Mouse (Mus musculus): Measurements from ENCODE around the gene Nhlrc1. TPM values are rescaled to one million over a fixed set of nuclear protein-coding genes. Genes with fewer than 3 reads are reported as not detected.

Gene Nhlrc1
- total and polyA plus RNA-seq, 3 experiments, result not detected

DNA sequence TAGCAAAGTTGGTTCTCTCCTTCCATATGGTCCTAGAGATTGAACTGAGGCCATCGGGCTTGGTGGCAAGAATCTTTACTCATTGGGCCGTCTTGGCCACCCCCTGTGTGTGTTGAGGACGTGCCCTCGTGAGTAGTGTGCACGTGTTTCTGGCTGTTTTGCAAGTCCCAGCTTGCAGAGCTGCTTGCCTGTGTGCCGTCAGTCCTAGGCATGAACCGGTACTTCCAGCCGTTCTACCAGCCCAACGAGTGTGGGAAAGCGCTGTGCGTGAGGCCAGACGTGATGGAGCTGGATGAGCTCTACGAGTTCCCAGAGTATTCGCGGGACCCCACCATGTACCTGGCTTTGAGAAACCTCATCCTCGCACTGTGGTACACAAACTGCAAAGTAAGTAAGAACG is 48.1 kb upstream of the Nhlrc1 start:
- Histone ChIP-seq H3K4me3 (ENCODE audit: control insufficient read depth in 1 of 2, insufficient read depth in 1 of 2, low read depth in 2 of 2, low read length in 2 of 2) (no peak overlapping the region), H3K27ac (ENCODE audit: control insufficient read depth, low read depth, low read length) (no peak overlapping the region), H3K9me3 (replicated peaks; ENCODE audit: insufficient read depth, low read length) (no peaks in the 10 kb centered on the region), H3K79me2 (ENCODE audit: control insufficient read depth, insufficient read depth, low read length, poor library complexity) (no peaks in the 10 kb centered on the region), H3K27me3 (ENCODE audit: control insufficient read depth in 1 of 2, insufficient read depth in 2 of 2, low read length in 2 of 2) (no peaks in the 10 kb centered on the region), H3K36me3 (ENCODE audit: control insufficient read depth in 1 of 2, insufficient read depth in 2 of 2, low read length in 2 of 2) (no peaks in the 10 kb centered on the region; a peak in 1 of 4 replicates), H3K4me1 (ENCODE audit: control insufficient read depth in 1 of 2, insufficient read depth in 2 of 2, low read length in 2 of 2) (no peaks in the 10 kb centered on the region), H3K9ac (ENCODE audit: control insufficient read depth, low read depth, low read length, poor library complexity, severe bottlenecking) (no peak overlapping the region)
- no peak for DNase-seq (ENCODE audit: low read depth, low spot score)
- TF ChIP-seq ELF1 (IDR thresholded peaks at IDR 0.05; ENCODE audit: low read depth, low read length) (no peak), CHD2 (IDR thresholded peaks at IDR 0.05; ENCODE audit: low read length) (no peak), SIN3A (IDR thresholded peaks at IDR 0.05; ENCODE audit: low read length) (no peak), UBTF (IDR thresholded peaks at IDR 0.05; ENCODE audit: borderline replicate concordance, insufficient read depth, low read depth, low read length) (no peak), MEF2A (IDR thresholded peaks at IDR 0.05; ENCODE audit: extremely low read depth, insufficient replicate concordance, low read depth, low read length, poor library complexity, severe bottlenecking) (no peak), MYB (IDR thresholded peaks at IDR 0.05; ENCODE audit: low read depth, low read length) (no peak), POLR2AphosphoS2 (IDR thresholded peaks at IDR 0.05; ENCODE audit: low read length) (no peak), USF2 (IDR thresholded peaks at IDR 0.05; ENCODE audit: borderline replicate concordance in 1 of 2, insufficient read depth in 1 of 2, low read depth in 1 of 2, low read length in 2 of 2) (no peak), RAD21 (IDR thresholded peaks at IDR 0.05; ENCODE audit: low read depth, low read length) (no peak), GATA1 (IDR thresholded peaks at IDR 0.05; ENCODE audit: low read depth, low read length) (no peak), NRF1 (IDR thresholded peaks at IDR 0.05; ENCODE audit: insufficient read depth, low read depth, low read length, poor library complexity, severe bottlenecking) (no peak), ZNF384 (IDR thresholded peaks at IDR 0.05; ENCODE audit: low read depth, low read length) (no peak), SMC3 (IDR thresholded peaks at IDR 0.05; ENCODE audit: low read depth, low read length) (no peak), GABPA (IDR thresholded peaks at IDR 0.05; ENCODE audit: low read depth, low read length) (no peak), USF1 (IDR thresholded peaks at IDR 0.05; ENCODE audit: low read depth, low read length) (no peak), TCF12 (IDR thresholded peaks at IDR 0.05; ENCODE audit: low read depth, low read length) (no peak), POLR2AphosphoS5 (IDR thresholded peaks at IDR 0.05; ENCODE audit: borderline replicate concordance, low read depth, low read length) (no peak), EP300 (IDR thresholded peaks at IDR 0.05; ENCODE audit: low read depth in 1 of 2, low read length in 2 of 2) (no peak)

DNA sequence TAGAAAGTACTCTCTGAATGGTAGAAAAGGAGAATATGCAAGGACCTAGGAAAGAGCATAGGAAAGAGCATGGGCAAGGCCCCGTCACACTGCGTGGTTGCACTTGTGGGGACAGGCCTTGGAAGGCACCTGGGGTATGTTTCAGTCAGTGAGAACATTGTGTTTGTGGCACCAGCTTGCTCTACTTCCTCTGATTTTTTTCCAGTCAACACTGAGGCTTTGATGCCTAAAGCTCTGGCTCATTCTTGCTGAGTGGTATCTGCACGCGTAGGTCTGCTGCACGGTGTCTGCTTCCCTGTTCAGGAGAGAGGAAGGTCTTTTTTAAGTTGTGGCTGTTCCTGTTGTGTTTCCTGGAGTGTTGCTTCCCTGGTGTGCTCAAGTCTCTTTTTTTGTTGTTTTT is 42.1 kb upstream of the Nhlrc1 start:
- Histone ChIP-seq H3K4me1 (ENCODE audit: control insufficient read depth in 1 of 2, insufficient read depth in 2 of 2, low read length in 2 of 2) (no peaks in the 10 kb centered on the region), H3K4me3 (ENCODE audit: control insufficient read depth in 1 of 2, insufficient read depth in 1 of 2, low read depth in 2 of 2, low read length in 2 of 2) (no peak overlapping the region), H3K9me3 (replicated peaks; ENCODE audit: insufficient read depth, low read length) (no peaks in the 10 kb centered on the region), H3K79me2 (ENCODE audit: control insufficient read depth, insufficient read depth, low read length, poor library complexity) (no peaks in the 10 kb centered on the region), H3K36me3 (ENCODE audit: control insufficient read depth in 1 of 2, insufficient read depth in 2 of 2, low read length in 2 of 2) (no peaks in the 10 kb centered on the region), H3K27me3 (ENCODE audit: control insufficient read depth in 1 of 2, insufficient read depth in 2 of 2, low read length in 2 of 2) (no peaks in the 10 kb centered on the region), H3K27ac (ENCODE audit: control insufficient read depth, low read depth, low read length) (no peak overlapping the region), H3K9ac (ENCODE audit: control insufficient read depth, low read depth, low read length, poor library complexity, severe bottlenecking) (no peak overlapping the region)
- no peak for TF ChIP-seq MEF2A (IDR thresholded peaks at IDR 0.05; ENCODE audit: extremely low read depth, insufficient replicate concordance, low read depth, low read length, poor library complexity, severe bottlenecking)
- no peak for TF ChIP-seq ZMIZ1 (IDR thresholded peaks at IDR 0.05; ENCODE audit: low read depth, low read length)
- TF ChIP-seq UBTF (IDR thresholded peaks at IDR 0.05; ENCODE audit: borderline replicate concordance, insufficient read depth, low read depth, low read length), result no peak
- TF ChIP-seq USF1 (IDR thresholded peaks at IDR 0.05; ENCODE audit: low read depth, low read length), result no peak
- no peak for TF ChIP-seq CHD1 (IDR thresholded peaks at IDR 0.05; ENCODE audit: low read depth, low read length)
- no peak for TF ChIP-seq MYC (IDR thresholded peaks at IDR 0.05; ENCODE audit: low read depth, low read length)
- no peak for TF ChIP-seq TAL1 (IDR thresholded peaks at IDR 0.05; ENCODE audit: low read length)
- no peak for TF ChIP-seq BHLHE40 (IDR thresholded peaks at IDR 0.05; ENCODE audit: borderline replicate concordance, low read depth, low read length)
- no peak for TF ChIP-seq TCF12 (IDR thresholded peaks at IDR 0.05; ENCODE audit: low read depth, low read length)
- no peak for TF ChIP-seq RAD21 (IDR thresholded peaks at IDR 0.05; ENCODE audit: low read depth, low read length)
- TF ChIP-seq SIN3A (IDR thresholded peaks at IDR 0.05; ENCODE audit: low read length), result no peak
- no peak for TF ChIP-seq ELF1 (IDR thresholded peaks at IDR 0.05; ENCODE audit: low read depth, low read length)
- no peak for TF ChIP-seq GATA1 (IDR thresholded peaks at IDR 0.05; ENCODE audit: low read depth, low read length)
- no peak for TF ChIP-seq POLR2AphosphoS2 (IDR thresholded peaks at IDR 0.05; ENCODE audit: low read length)
- no peak for TF ChIP-seq ZC3H11A (IDR thresholded peaks at IDR 0.05; ENCODE audit: low read depth, low read length)
- DNase-seq (ENCODE audit: low read depth, low spot score), result no peak

Measured in MEL (cell line).